Mouse (Mus musculus) forebrain, embryonic 15.5 days (tissue): ENCODE data around the gene Nbl1. TPM values are rescaled to one million over a fixed set of nuclear protein-coding genes. Genes with fewer than 3 reads are reported as not detected.
A peak's percentile ranks its signal among the peaks of the same experiment; 100 is the strongest.

Experiments
- ATAC-seq: fragments of 200-750 bp; cut with Nextera tagmentation; replicated peaks from 2 replicates; pipeline ENCODE4 v1.8.0; 2017; ENCODE audit warnings: mild to moderate bottlenecking, moderate TSS enrichment, moderate library complexity
- H3K27ac ChIP-seq: fragments of 300-500 bp; sonication (generic); replicated peaks from 2 replicates; pipeline ENCODE4 v1.5.1; 2015; ENCODE audit warnings: mild to moderate bottlenecking, inconsistent platforms
- H3K27me3 ChIP-seq: fragments of 300-500 bp; sonication (generic); 2 replicates; pipeline ENCODE4 v1.6.1; 2015; ENCODE audit warnings: inconsistent platforms
- H3K36me3 ChIP-seq: fragments of 300-500 bp; sonication (generic); 2 replicates; pipeline ENCODE4 v1.6.1; 2015; ENCODE audit warnings: mild to moderate bottlenecking, inconsistent platforms
- H3K4me1 ChIP-seq: fragments of 300-500 bp; sonication (generic); 2 replicates; pipeline ENCODE4 v1.6.1; 2015; ENCODE audit warnings: inconsistent platforms
- H3K4me2 ChIP-seq: fragments of 300-500 bp; sonication (generic); replicated peaks from 2 replicates; pipeline ENCODE4 v1.6.1; 2015; ENCODE audit warnings: mild to moderate bottlenecking, inconsistent platforms
- H3K4me3 ChIP-seq: fragments of 300-500 bp; sonication (generic); 2 replicates; pipeline ENCODE4 v1.5.1; 2015; ENCODE audit warnings: mild to moderate bottlenecking, inconsistent platforms
- H3K9ac ChIP-seq: fragments of 300-500 bp; sonication (generic); replicated peaks from 2 replicates; pipeline ENCODE4 v1.6.1; 2015; ENCODE audit warnings: mild to moderate bottlenecking, inconsistent platforms
- H3K9me3 ChIP-seq: fragments of 300-500 bp; sonication (generic); 2 replicates; pipeline ENCODE4 v1.6.1; 2016; ENCODE audit warnings: inconsistent platforms
- WGBS: fragments of 180-500 bp; shearing (Covaris S2); methylation state at CpG from one replicate; pipeline ENCODE4 v1.1.7; 2015; ENCODE audit warnings: mixed read lengths; 5-methylcytosine and 5-hydroxymethylcytosine counted together
- polyA plus RNA-seq: library from polyadenylated mRNA; unstranded; fragments of >200 nt; fragmentation: Nextera tagmentation; extraction: Ambion mirVana; gene quantifications from 2 replicates; pipeline ENCODE4 v1.2.1, GENCODE M21; 2015

Gene Nbl1
- polyA plus RNA-seq, 1 experiment from 2014 or later: 24.6 TPM

GRCm38 (mm10) chr4:139091478-139092355 lies 1.1 kb downstream of the Nbl1 start:
- Histone ChIP-seq H3K27ac (peak overlapping the region; percentile 17; the same call in 1 of the 2 replicates), H3K4me3 (peak overlapping the region; percentile 57), H3K27me3 (peaks cover 44% of the 10 kb centered on the region), H3K9ac (peak overlapping the region; percentile 51), H3K4me1 (peaks cover 20% of the 10 kb centered on the region), H3K9me3 (no peaks in the 10 kb centered on the region), H3K4me2 (peak overlapping the region; percentile 94), H3K36me3 (no peaks in the 10 kb centered on the region)
- 0 out of 2 replicates have a peak, but pooled peaks have one; percentile 42 for ATAC-seq
- 2% methylated on average over 28 of the region's 28 CpGs for WGBS

- Histone ChIP-seq H3K36me3 (no peaks in the 10 kb centered on the region), H3K9ac (no peak overlapping the region), H3K27me3 (peaks cover 44% of the 10 kb centered on the region), H3K4me2 (0 out of 2 replicates have a peak overlapping the region, but pooled peaks have one; percentile 94), H3K4me3 (no peak overlapping the region), H3K27ac (no peak overlapping the region), H3K9me3 (no peaks in the 10 kb centered on the region), H3K4me1 (peaks cover 20% of the 10 kb centered on the region)
- 54% methylated on average over 7 of the region's 7 CpGs for WGBS
- ATAC-seq: no peak
These were observed 1.7 kb downstream of the Nbl1 start for GRCm38 (mm10) chr4:139091066-139091465.

GRCm38 (mm10) chr4:139090303-139090940 lies 2.4 kb downstream of the Nbl1 start:
- WGBS: 71% methylated on average over 15 of the region's 15 CpGs
- H3K4me3 ChIP-seq: no peak overlapping the region
- no peaks in the 10 kb centered on the region for H3K9me3 ChIP-seq
- no peak overlapping the region for H3K27ac ChIP-seq
- H3K27me3 ChIP-seq: peaks cover 44% of the 10 kb centered on the region
- peaks cover 20% of the 10 kb centered on the region for H3K4me1 ChIP-seq
- ATAC-seq: no peak
- no peak overlapping the region for H3K4me2 ChIP-seq
- no peak overlapping the region for H3K9ac ChIP-seq
- H3K36me3 ChIP-seq: no peaks in the 10 kb centered on the region

GRCm38 (mm10) chr4:139088982-139089671 lies 3.7 kb downstream of the Nbl1 start:
- Histone ChIP-seq H3K27ac (no peak overlapping the region), H3K27me3 (peaks cover 41% of the 10 kb centered on the region), H3K9ac (no peak overlapping the region), H3K4me1 (peaks cover 20% of the 10 kb centered on the region), H3K36me3 (no peaks in the 10 kb centered on the region), H3K9me3 (no peaks in the 10 kb centered on the region), H3K4me2 (no peak overlapping the region), H3K4me3 (no peak overlapping the region)
- 68% methylated on average over 9 of the region's 9 CpGs for WGBS
- no peak for ATAC-seq

- H3K4me3 ChIP-seq: no peak overlapping the region
- 67% methylated on average over 4 of the region's 4 CpGs for WGBS
- no peak for ATAC-seq
- H3K4me2 ChIP-seq: no peak overlapping the region
- H3K36me3 ChIP-seq: no peaks in the 10 kb centered on the region
- peaks cover 20% of the 10 kb centered on the region; the same call in 1 of the 2 replicates for H3K27me3 ChIP-seq
- no peak overlapping the region for H3K27ac ChIP-seq
- H3K4me1 ChIP-seq: peaks cover 24% of the 10 kb centered on the region
- no peak overlapping the region for H3K9ac ChIP-seq
- no peaks in the 10 kb centered on the region for H3K9me3 ChIP-seq
These were observed 5.8 kb downstream of the Nbl1 start for GRCm38 (mm10) chr4:139086984-139087383.

- no peaks in the 10 kb centered on the region for H3K36me3 ChIP-seq
- peak; percentile 36; the same call in 1 of the 2 replicates for ATAC-seq
These were observed 6.8 kb downstream of the Nbl1 start for GRCm38 (mm10) chr4:139086037-139086436.

GRCm38 (mm10) chr4:139085337-139085736 lies 7.5 kb downstream of the Nbl1 start:
- no peaks in the 10 kb centered on the region for H3K36me3 ChIP-seq
- H3K4me2 ChIP-seq: no peak overlapping the region
- ATAC-seq: no peak
- H3K4me1 ChIP-seq: peaks cover 27% of the 10 kb centered on the region
- H3K9ac ChIP-seq: no peak overlapping the region
- H3K4me3 ChIP-seq: no peak overlapping the region
- peaks cover 4% of the 10 kb centered on the region; the same call in 1 of the 2 replicates for H3K27me3 ChIP-seq
- no peak overlapping the region for H3K27ac ChIP-seq
- H3K9me3 ChIP-seq: no peaks in the 10 kb centered on the region
- 73% methylated on average over 11 of the region's 11 CpGs for WGBS

More at GRCm38 (mm10) chr4:139086037-139086436, 6.8 kb downstream of the Nbl1 start:
- no peaks in the 10 kb centered on the region for H3K9me3 ChIP-seq
- H3K4me3 ChIP-seq: no peak overlapping the region
- no peak overlapping the region for H3K9ac ChIP-seq
- H3K27ac ChIP-seq: no peak overlapping the region
- peaks cover 26% of the 10 kb centered on the region for H3K4me1 ChIP-seq
- WGBS: 20% methylated on average over 5 of the region's 5 CpGs
- H3K27me3 ChIP-seq: peaks cover 11% of the 10 kb centered on the region; the same call in 1 of the 2 replicates
- H3K4me2 ChIP-seq: no peak overlapping the region

GRCm38 (mm10) chr4:139082790-139083564 lies 9.8 kb downstream of the Nbl1 start:
- Histone ChIP-seq H3K36me3 (no peaks in the 10 kb centered on the region), H3K27ac (peak overlapping the region; percentile 61), H3K4me1 (peaks cover 27% of the 10 kb centered on the region), H3K9ac (peak overlapping the region; percentile 37), H3K9me3 (no peaks in the 10 kb centered on the region), H3K27me3 (no peaks in the 10 kb centered on the region), H3K4me3 (peak overlapping the region; percentile 30), H3K4me2 (peak overlapping the region; percentile 46)
- WGBS: 12% methylated on average over 11 of the region's 12 CpGs
- peak; percentile 74 for ATAC-seq

GRCm38 (mm10) chr4:139081270-139081931 lies 11.4 kb downstream of the Nbl1 start:
- ATAC-seq: no peak
- Histone ChIP-seq H3K27ac (peak overlapping the region; percentile 74), H3K27me3 (peaks cover 5% of the 10 kb centered on the region), H3K4me2 (no peak overlapping the region), H3K4me1 (peaks cover 27% of the 10 kb centered on the region), H3K4me3 (no peak overlapping the region), H3K9me3 (no peaks in the 10 kb centered on the region), H3K36me3 (no peaks in the 10 kb centered on the region), H3K9ac (no peak overlapping the region)
- 61% methylated on average over 18 of the region's 18 CpGs for WGBS

- H3K4me3 ChIP-seq: no peak overlapping the region
- no peak overlapping the region for H3K4me2 ChIP-seq
- ATAC-seq: no peak
- H3K27me3 ChIP-seq: peaks cover 17% of the 10 kb centered on the region
- 92% methylated on average over 7 of the region's 7 CpGs for WGBS
- H3K9ac ChIP-seq: no peak overlapping the region
- H3K4me1 ChIP-seq: peaks cover 30% of the 10 kb centered on the region
- no peaks in the 10 kb centered on the region for H3K9me3 ChIP-seq
- no peaks in the 10 kb centered on the region for H3K36me3 ChIP-seq
- no peak overlapping the region for H3K27ac ChIP-seq
These were observed 12.5 kb downstream of the Nbl1 start for GRCm38 (mm10) chr4:139080259-139080658.

GRCm38 (mm10) chr4:139079439-139079838 lies 13.4 kb downstream of the Nbl1 start:
- Histone ChIP-seq H3K27me3 (peaks cover 25% of the 10 kb centered on the region), H3K36me3 (no peaks in the 10 kb centered on the region), H3K4me1 (peaks cover 39% of the 10 kb centered on the region), H3K4me2 (no peak overlapping the region), H3K9ac (no peak overlapping the region), H3K4me3 (no peak overlapping the region), H3K9me3 (no peaks in the 10 kb centered on the region), H3K27ac (no peak overlapping the region)
- WGBS: 75% methylated on average over 11 of the region's 11 CpGs
- ATAC-seq: no peak
